Mouse (Mus musculus) heart, embryonic 13.5 days (tissue): ENCODE measurements around the gene Ric1. TPM values are rescaled to one million over a fixed set of nuclear protein-coding genes. Genes with fewer than 3 reads are reported as not detected.
"Not testable (repeated sequence)": the region's sequence is repeated elsewhere in the genome, so short reads cannot be mapped to it uniquely, and the experiment has no call there.

Source experiments
- ATAC-seq: fragments of 200-750 bp; cut with Nextera tagmentation; 2 replicates; pipeline ENCODE4 v1.8.0; 2017; ENCODE audit warnings: moderate TSS enrichment; ENCODE audit not compliant: insufficient number of reproducible peaks, low FRiP score, low TSS enrichment; ENCODE audit errors: extremely low read depth
- H3K27ac ChIP-seq: fragments of 300-500 bp; sonication (generic); replicated peaks from 2 replicates; pipeline ENCODE4 v1.5.1; 2015; ENCODE audit warnings: moderate library complexity, mild to moderate bottlenecking, inconsistent platforms
- H3K27me3 ChIP-seq: fragments of 300-500 bp; sonication (generic); replicated peaks from 2 replicates; pipeline ENCODE4 v1.6.1; 2015; ENCODE audit warnings: mild to moderate bottlenecking, inconsistent platforms
- H3K36me3 ChIP-seq: fragments of 300-500 bp; sonication (generic); 2 replicates; pipeline ENCODE4 v1.6.1; 2015; ENCODE audit warnings: mild to moderate bottlenecking, inconsistent platforms
- H3K4me1 ChIP-seq: fragments of 300-500 bp; sonication (generic); 2 replicates; pipeline ENCODE4 v1.6.1; 2015; ENCODE audit warnings: inconsistent platforms
- H3K4me2 ChIP-seq: fragments of 300-500 bp; sonication (generic); 2 replicates; pipeline ENCODE4 v1.6.1; 2015; ENCODE audit warnings: inconsistent platforms, mild to moderate bottlenecking, moderate library complexity
- H3K4me3 ChIP-seq: fragments of 300-500 bp; sonication (generic); 2 replicates; pipeline ENCODE4 v1.5.1; 2015; ENCODE audit warnings: moderate library complexity, mild to moderate bottlenecking, inconsistent platforms
- H3K9ac ChIP-seq: fragments of 300-500 bp; sonication (generic); 2 replicates; pipeline ENCODE4 v1.6.1; 2015; ENCODE audit warnings: inconsistent platforms, mild to moderate bottlenecking, moderate library complexity
- H3K9me3 ChIP-seq: fragments of 300-500 bp; sonication (generic); 2 replicates; pipeline ENCODE4 v1.6.1; 2016; ENCODE audit warnings: inconsistent platforms
- WGBS: fragments of 180-500 bp; shearing (Covaris S2); methylation state at CpG from one replicate; pipeline ENCODE4 v1.1.7; 2015; ENCODE audit warnings: mixed read lengths; 5-methylcytosine and 5-hydroxymethylcytosine counted together
- polyA plus RNA-seq: library from polyadenylated mRNA; unstranded; fragments of >200 nt; fragmentation: Nextera tagmentation; extraction: Ambion mirVana; gene quantifications from 2 replicates; pipeline ENCODE4 v1.2.1, GENCODE M21; 2015

Gene Ric1
- polyA plus RNA-seq, 1 experiment from 2014 or later = 6.5 TPM

- WGBS = 74% methylated on average over 5 of the region's 5 CpGs
- ATAC-seq = no peak
These were observed 11.9 kb downstream of the Ric1 start for GRCm38 (mm10) chr19:29534030-29534429.

DNA sequence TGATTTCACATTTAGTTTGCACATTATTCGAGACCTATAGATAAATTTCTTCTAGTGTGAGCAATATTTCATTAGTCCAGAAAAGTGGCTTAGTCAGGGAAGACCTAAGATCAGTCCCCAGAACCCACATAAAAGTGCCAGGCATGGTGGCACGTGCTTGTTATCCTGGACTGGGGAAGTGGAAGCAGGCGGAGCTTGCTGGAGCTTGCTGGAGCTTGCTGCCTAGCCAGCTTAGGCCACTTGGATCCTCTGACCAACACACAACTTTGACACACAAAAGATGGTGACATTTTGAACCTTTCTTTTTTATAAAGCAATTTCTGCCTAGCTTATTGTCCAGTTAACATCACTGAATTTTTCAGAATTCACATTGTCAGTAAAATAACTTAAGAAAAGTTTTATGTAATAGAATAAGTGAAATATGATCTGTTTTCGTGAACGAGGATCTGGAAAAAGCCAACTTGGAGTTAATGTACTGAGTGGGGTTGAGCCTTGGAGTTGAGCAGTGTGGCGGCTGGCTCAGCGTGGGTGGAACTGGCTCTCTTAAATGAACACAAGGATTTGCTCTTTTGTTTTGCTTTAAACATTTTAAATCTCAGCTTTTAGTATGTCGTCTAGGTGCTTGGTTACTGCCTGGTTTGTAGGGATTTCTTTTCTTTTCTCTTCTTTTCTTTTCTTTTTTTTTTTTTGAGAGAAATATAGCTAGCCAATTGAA, 20.3 kb downstream of the Ric1 start:
- no peak overlapping the region for H3K9ac ChIP-seq

More at GRCm38 (mm10) chr19:29534030-29534429, 11.9 kb downstream of the Ric1 start:
- Histone ChIP-seq H3K4me3 (no peak overlapping the region), H3K9me3 (peaks cover 3% of the 10 kb centered on the region), H3K4me1 (no peaks in the 10 kb centered on the region), H3K27me3 (no peaks in the 10 kb centered on the region), H3K4me2 (no peak overlapping the region), H3K9ac (no peak overlapping the region), H3K36me3 (peaks cover 39% of the 10 kb centered on the region), H3K27ac (no peak overlapping the region)

DNA sequence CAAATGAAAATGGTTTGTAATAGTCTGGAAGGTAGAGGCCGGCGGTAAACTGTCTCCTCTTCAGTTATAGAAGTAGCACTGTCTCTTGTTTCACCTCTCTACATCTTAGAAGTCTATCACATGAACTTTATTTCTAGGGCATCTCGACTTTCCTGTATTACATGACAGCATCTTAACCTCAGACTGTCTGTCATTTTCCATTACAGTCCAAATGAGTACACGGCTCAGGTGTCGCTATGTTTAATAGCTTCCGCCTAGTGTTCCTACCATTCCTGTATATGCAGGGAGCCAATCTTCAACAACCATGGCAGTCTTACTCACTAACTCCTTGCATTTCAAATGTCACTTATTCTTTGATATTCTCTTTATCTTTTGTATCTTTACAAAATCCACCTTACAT, 21.9 kb downstream of the Ric1 start:
- 88% methylated on average over 6 of the region's 6 CpGs for WGBS
- Histone ChIP-seq H3K36me3 (no peaks in the 10 kb centered on the region), H3K9me3 (no peaks in the 10 kb centered on the region), H3K27me3 (no peaks in the 10 kb centered on the region), H3K27ac (no peak overlapping the region), H3K9ac (no peak overlapping the region), H3K4me3 (no peak overlapping the region), H3K4me2 (no peak overlapping the region), H3K4me1 (no peaks in the 10 kb centered on the region)
- no peak for ATAC-seq

More for the DNA sequence above, 20.3 kb downstream of the Ric1 start:
- H3K9me3 ChIP-seq = no peaks in the 10 kb centered on the region
- no peak overlapping the region for H3K4me2 ChIP-seq
- H3K4me3 ChIP-seq = no peak overlapping the region
- ATAC-seq = no peak
- H3K27ac ChIP-seq = no peak overlapping the region
- WGBS = 74% methylated on average over 8 of the region's 8 CpGs
- no peaks in the 10 kb centered on the region for H3K4me1 ChIP-seq
- 0 out of 2 replicates have a peak, but pooled peaks cover 4% of the 10 kb centered on the region for H3K36me3 ChIP-seq
- no peaks in the 10 kb centered on the region for H3K27me3 ChIP-seq

GRCm38 (mm10) chr19:29550618-29551017, 28.5 kb downstream of the Ric1 start:
- 85% methylated on average over 2 of the region's 2 CpGs for WGBS
- Histone ChIP-seq H3K27me3 (no peaks in the 10 kb centered on the region), H3K27ac (no peak overlapping the region), H3K4me3 (no peak overlapping the region), H3K4me2 (no peak overlapping the region), H3K4me1 (no peaks in the 10 kb centered on the region), H3K9me3 (no peaks in the 10 kb centered on the region), H3K9ac (no peak overlapping the region), H3K36me3 (no peaks in the 10 kb centered on the region)
- no peak for ATAC-seq

- no peak overlapping the region for H3K4me2 ChIP-seq
- no peak for ATAC-seq
- no peak overlapping the region for H3K9ac ChIP-seq
- no peaks in the 10 kb centered on the region for H3K27me3 ChIP-seq
- H3K36me3 ChIP-seq = no peaks in the 10 kb centered on the region
- no peak overlapping the region for H3K4me3 ChIP-seq
- H3K9me3 ChIP-seq = no peaks in the 10 kb centered on the region
- no peaks in the 10 kb centered on the region for H3K4me1 ChIP-seq
- no peak overlapping the region for H3K27ac ChIP-seq
- WGBS = 77% methylated on average over 1 of the region's 1 CpGs
These were observed 29.0 kb downstream of the Ric1 start for GRCm38 (mm10) chr19:29551128-29551527.

GRCm38 (mm10) chr19:29551980-29552379, 29.9 kb downstream of the Ric1 start:
- H3K9me3 ChIP-seq, H3K4me3 ChIP-seq, H3K27ac ChIP-seq, H3K4me1 ChIP-seq, H3K4me2 ChIP-seq, ATAC-seq, H3K9ac ChIP-seq, H3K27me3 ChIP-seq, H3K36me3 ChIP-seq: not testable (repeated sequence)
- 88% methylated on average over 1 of the region's 1 CpGs for WGBS

- H3K36me3 ChIP-seq = not testable (repeated sequence)
These were observed 35.2 kb downstream of the Ric1 start for GRCm38 (mm10) chr19:29557171-29557845.

DNA sequence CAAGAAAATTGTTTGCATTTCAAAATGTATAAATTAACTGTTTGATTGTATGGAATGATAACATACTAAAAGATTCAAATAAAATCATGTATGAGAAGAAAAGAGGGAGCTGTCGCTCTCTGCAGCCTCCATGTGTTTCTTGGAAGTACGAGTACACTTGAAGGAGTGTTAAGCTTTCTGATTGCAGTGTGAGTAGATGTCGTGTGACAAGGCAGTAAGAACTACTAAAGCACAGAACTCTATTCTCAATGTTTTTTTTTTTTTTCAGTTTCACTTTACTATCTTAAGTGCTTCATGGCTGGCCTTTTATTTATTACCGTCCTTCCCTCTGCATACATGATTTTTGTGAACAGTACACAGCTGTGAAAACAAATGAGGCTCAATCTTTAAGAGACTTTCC, 40.1 kb downstream of the Ric1 start:
- H3K27ac ChIP-seq = no peak overlapping the region
- 74% methylated on average over 4 of the region's 4 CpGs for WGBS

More at GRCm38 (mm10) chr19:29557171-29557845, 35.2 kb downstream of the Ric1 start:
- H3K9me3 ChIP-seq, H3K27ac ChIP-seq, ATAC-seq, H3K27me3 ChIP-seq, H3K4me1 ChIP-seq, H3K9ac ChIP-seq, H3K4me3 ChIP-seq, H3K4me2 ChIP-seq: not testable (repeated sequence)
- WGBS = 82% methylated on average over 7 of the region's 7 CpGs

DNA sequence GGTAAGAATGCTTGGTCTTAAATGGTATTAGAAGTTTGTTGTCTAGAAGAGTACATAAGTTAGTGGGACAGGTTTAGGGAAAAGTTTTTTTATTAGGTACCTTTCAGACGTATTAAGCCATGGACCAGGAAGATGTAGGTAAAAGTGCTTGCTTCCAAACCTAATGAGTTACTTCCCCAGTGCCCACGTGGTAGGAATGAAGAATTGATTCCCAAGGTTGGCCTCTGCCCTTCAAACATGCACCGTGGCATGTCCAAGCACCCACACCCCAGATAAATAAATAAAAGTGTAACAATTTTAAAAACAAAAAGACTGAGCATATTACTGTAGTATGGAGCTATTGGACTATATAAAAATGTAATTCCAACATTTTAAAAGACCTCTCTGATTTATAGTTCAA, 40.5 kb downstream of the Ric1 start:
- Histone ChIP-seq H3K9me3 (no peaks in the 10 kb centered on the region), H3K9ac (no peak overlapping the region), H3K36me3 (peaks cover 19% of the 10 kb centered on the region), H3K27ac (no peak overlapping the region), H3K4me1 (no peaks in the 10 kb centered on the region; the same call in 1 of the 2 replicates), H3K27me3 (no peaks in the 10 kb centered on the region), H3K4me3 (no peak overlapping the region), H3K4me2 (no peak overlapping the region)
- no peak for ATAC-seq
- 67% methylated on average over 3 of the region's 3 CpGs for WGBS

More for the DNA sequence above, 40.1 kb downstream of the Ric1 start:
- Histone ChIP-seq H3K4me1 (no peaks in the 10 kb centered on the region; the same call in 1 of the 2 replicates), H3K9ac (no peak overlapping the region), H3K27me3 (no peaks in the 10 kb centered on the region), H3K36me3 (peaks cover 16% of the 10 kb centered on the region), H3K9me3 (no peaks in the 10 kb centered on the region), H3K4me2 (no peak overlapping the region), H3K4me3 (no peak overlapping the region)
- ATAC-seq = no peak

DNA sequence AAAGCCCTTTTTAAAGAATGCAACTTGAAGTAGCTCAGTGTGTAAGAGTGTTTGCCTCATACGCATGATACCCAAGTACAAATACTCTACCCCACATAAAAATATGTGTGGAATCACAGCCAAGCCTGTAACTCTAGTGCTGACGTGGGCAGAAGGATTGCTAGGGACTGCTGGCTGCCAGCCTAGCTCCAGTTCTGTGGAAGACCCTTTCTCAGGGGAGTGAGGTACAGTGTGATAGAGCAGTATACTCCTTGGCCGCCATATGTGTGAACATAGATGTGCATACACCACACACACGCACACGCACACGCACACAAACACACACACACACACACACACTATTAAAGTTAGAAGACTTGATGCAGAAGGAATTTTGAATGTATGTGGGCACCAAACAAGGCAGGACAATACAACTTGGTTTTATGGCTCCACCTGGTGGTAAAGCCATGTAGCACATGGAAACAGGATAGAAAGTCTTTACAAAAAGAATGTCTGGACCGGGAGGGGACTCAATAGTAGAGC, 41.2 kb downstream of the Ric1 start:
- no peak for ATAC-seq
- 55% methylated on average over 7 of the region's 7 CpGs for WGBS
- H3K36me3 ChIP-seq = peaks cover 19% of the 10 kb centered on the region
- H3K4me2 ChIP-seq = no peak overlapping the region
- no peak overlapping the region for H3K27ac ChIP-seq
- no peaks in the 10 kb centered on the region for H3K27me3 ChIP-seq
- H3K9ac ChIP-seq = no peak overlapping the region; the same call in 1 of the 2 replicates
- no peaks in the 10 kb centered on the region; the same call in 1 of the 2 replicates for H3K4me1 ChIP-seq
- H3K4me3 ChIP-seq = no peak overlapping the region
- no peaks in the 10 kb centered on the region for H3K9me3 ChIP-seq

GRCm38 (mm10) chr19:29566512-29566911, 44.4 kb downstream of the Ric1 start:
- H3K36me3 ChIP-seq = peaks cover 41% of the 10 kb centered on the region
- H3K27me3 ChIP-seq = no peaks in the 10 kb centered on the region
- H3K4me1 ChIP-seq = no peaks in the 10 kb centered on the region; the same call in 1 of the 2 replicates
- H3K9me3 ChIP-seq = no peaks in the 10 kb centered on the region
- H3K4me3 ChIP-seq = no peak overlapping the region
- H3K27ac ChIP-seq = no peak overlapping the region
- H3K4me2 ChIP-seq = no peak overlapping the region
- H3K9ac ChIP-seq = no peak overlapping the region
- ATAC-seq = no peak
- 77% methylated on average over 1 of the region's 1 CpGs for WGBS
